Mouse (Mus musculus): ENCODE results near the gene Aatf.
A peak's percentile ranks its signal among the peaks of the same experiment; 100 is the strongest.

The Aatf gene

DNA sequence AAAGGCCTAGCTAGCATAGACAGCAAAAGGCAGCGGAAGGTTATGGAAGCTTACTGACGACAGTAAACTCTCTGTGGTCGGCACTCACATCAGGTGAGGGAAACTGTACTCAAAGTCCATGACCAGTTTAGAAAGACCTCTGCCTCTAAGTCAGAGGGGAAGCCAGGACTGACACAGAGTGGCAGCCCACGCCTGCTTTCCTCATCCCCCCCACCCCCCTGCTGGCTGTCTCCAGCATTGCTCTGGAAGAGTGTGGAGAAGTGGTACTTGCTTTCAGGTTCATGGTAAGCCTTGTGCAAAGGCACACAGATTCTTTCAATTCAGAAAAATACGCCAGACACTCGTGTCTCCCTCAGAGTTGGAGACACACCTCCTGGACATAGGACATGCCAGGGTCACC is 78.4 kb downstream of the Aatf start:
- DNase-seq (ENCODE audit: low read depth): peak; percentile 34

DNA sequence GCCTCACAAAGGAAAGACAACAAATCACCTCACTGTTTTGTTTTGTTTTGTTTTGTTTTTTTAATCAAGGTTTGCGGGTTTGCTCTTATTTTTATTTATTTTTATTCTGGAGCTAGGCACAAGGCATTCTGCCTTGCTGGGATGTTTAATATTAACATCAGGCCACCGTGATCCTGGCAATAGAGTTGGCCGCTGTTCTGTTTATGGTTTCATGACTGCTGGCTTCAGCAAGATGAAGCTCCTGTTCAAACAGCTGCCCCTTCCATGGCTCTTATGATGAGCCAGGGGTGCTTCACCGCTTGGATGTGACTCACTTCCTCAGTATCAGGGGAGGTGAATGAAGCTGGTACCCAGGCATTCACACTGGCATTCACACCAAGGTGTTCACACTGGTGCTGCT is 83.0 kb downstream of the Aatf start:
- DNase-seq (ENCODE audit: low read depth): no peak

DNA sequence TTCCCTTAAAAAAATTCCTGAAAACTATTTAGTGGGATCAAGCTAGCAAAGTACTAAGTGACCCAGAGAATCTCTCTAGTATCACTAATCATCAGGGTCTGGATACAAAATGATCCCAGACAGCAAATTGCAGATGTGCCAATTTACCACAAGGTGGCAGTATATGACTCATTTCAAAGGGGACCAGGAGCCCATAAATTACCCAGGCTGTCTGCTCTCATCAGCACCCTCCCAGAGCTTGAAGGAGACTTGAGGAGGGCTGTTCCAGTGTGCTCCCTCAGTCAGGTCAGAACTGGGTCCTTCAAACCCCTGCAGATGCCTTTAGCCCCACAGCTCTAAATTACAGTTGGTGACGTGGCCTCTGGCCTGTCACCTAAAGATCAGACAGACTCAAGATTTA is 83.7 kb downstream of the Aatf start:
- DNase-seq (ENCODE audit: low read depth): peak; percentile 80

DNA sequence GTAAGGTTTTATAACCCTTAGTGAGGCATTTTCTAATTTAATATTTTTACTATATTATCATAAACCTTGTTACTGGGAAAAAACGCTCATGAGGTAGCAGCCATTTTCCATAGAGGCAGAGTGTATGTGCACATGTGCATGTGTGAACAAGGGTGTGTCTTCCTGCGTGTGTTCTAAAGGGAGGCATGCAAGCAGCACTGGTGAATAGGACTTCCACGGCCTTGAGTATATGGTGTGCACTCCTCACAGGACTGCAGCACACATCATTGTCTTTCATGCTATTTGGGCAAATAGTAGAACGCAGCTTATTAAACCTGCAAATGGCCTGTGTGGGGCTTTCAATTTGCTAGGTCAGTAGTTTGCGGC is 86.7 kb downstream of the Aatf start:
- DNase-seq (ENCODE audit: low read depth): no peak

DNA sequence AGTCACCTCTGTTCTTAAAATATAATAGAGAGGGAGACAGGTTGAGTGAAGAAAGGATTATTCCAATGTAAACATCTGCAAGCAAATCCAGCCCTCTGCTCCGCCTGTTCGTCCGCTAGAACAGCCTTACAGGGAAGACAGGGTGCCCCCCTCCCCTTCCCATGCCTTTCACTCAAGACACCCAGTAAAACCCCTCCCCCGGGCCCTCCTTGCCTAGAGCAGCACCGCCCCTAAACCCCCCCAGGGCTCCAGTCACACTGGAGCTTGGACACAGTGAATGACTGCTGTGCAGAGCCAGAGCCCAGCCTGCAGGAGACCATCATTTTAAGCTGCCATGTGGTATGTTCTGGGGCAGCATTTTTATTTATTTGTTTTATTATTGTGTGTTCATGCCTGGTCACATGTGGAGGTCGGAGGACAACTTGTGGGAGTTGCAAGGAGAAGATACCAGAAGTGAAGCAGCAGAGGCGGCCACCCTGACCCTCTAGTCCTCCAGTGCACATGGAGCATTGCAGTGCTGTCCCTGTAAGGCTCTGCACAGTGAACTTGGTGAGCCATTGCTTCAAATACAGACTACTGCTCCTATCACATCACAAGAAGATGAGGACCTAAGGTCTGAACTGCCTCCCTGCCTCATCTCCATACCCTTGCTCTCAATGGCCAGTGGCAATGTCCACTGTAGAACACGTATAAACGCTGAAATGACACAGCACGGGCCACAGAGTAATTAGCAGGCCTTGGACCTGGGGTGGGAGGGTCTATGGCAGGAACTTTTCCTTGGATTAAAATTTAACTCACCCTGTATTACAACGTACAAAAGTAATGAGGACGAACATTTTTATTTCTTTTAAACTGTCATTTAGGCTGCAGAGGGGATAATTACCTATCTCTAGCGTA is 87.3 kb downstream of the Aatf start:
- no peak for DNase-seq (ENCODE audit: low read depth)

DNA sequence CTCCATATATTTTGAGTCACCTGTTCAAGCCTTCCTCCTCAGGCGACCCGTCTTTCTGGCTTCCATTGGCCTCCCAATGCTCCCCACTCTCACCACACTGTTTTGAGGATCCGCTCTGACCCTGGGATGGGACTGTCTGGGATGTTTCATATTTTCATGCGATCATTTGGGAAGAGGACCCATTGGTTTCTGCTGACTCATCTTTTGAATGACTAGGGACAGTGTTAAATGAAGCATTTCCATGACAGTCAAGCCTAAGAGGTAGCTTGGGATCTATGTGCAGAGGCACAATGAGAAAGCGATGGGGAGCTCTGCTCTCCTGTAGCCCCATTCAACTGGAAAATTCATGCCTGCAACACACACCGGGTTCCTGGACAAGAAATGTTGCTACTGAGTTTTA is 92.5 kb downstream of the Aatf start:
- DNase-seq (ENCODE audit: low read depth): no peak

DNA sequence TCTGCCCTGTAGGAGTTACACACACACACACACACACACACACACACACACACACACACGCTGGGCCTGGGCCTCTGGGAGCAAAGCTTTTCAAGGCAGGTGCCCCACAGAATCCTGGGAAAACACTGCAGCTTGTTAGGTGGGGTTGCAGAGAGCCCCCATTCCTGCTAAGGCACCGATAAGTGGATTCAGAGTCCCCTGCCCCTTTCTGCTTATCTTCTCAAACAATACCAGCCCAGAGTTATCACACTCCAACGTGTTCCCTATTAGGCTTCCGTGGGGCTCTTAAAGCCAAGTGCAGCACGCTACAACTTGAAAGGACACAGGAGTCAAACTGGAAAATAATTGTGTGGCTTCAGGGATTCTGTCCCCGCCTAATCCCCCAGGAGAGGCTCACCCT is 100.2 kb downstream of the Aatf start:
- no peak for DNase-seq (ENCODE audit: low read depth)

DNA sequence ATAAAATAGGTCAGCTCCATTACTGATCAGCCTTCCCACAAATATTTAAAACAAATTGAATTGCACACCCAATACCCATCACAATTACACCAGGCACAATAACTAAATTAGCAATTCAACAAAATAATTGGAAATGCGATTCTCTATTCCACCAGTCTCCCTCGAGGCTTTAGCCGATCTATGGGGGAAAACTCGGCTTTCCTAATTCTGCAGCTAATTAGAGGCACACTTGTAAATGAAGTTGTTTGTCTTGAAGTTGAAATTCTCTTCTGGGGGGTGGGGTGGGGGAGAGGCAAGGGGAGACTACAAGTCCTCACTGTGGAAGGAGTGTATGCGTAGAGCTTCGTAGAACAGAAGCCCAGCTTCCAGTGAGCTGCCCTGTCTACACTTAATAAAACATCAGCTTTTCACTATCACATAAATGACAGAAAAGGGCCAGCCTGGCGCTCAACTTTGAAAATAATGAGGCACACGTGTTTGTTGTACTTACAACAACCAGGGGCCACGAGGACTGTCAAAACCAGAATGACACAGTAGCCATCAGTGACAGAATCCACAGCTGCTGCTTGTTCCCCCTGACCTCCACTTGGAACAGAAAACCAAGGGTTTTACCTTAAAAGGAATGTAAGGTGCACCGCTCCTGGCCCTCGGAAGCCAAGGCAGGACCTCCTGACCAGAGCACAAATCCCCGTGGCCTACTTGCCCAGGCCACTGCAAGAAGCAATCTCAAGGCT is 101.0 kb downstream of the Aatf start:
- no peak for DNase-seq (ENCODE audit: low read depth)

DNA sequence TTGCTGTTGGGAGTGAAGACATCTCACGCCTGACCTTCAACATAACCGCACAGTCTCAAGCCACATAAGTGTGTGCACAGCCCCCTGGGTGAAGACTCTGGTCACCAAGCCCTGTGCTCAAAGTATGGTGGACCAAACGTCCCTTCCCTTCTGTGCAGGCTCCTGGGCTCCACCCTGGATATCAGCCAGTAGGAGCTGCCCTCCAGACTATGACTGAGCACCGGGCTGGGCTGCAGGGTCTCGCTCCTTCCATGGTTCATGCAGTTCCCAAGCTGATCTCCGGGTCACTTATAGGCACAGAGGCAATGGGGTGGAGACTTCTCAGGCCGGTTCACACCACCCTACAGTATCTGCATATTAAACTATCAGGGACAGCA is 101.7 kb downstream of the Aatf start:
- no peak for DNase-seq (ENCODE audit: low read depth)

DNA sequence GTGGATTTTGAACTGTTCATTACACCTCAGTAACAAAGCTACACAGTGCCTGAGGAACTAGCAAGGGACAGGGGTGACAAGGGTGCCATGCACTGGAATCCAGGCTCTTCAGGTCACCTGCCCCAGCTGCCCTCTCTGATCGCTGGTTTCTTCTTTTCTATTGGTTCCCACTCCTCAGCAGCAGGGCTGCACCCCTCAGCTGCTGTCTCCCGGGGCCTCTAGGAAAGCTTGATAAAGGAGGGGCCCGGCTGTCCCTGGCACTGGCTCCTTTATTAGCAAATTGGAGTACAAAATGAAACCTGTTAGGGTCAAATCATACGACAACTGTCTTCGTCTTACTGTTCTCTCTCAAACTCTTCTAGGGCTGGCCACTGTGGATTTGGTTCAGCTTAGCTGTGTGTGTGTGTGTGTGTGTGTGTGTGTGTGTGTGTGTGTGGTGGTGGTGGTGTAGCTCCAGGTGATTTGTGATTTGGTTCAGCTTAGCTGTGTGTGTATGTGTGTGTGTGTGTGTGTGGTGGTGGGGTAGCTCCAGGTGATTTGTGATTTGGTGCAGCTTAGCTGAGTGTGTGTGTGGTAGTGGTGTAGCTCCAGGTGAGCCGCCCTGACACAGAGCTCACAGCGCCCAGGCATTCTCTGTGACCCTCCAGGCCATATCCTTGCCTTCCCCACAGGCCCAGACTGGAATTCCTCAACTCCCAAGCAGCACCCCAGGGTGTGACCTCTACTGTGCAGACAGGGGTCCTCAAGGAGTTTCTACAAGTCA is 102.3 kb downstream of the Aatf start:
- no peak for DNase-seq (ENCODE audit: low read depth)

DNA sequence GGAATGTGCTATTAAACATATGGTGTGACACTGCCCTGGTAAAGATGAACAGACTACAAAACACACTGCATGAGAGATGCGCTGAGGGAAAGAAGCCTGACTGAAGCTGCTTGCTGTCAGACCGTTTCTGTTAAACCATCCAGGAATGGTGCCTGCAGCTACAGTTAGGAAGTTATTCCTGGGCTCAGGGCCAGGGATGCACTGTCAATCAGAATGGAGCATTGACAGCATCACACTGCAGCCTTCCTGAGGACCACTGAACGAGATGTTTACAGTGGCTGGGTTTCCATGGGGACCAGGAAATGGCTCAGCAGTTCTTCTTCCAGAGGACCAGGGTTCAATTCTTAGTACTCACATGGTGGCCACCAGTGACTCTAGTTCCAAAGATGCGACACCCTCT is 102.9 kb downstream of the Aatf start:
- peak; percentile 40 for DNase-seq (ENCODE audit: low read depth)

DNA sequence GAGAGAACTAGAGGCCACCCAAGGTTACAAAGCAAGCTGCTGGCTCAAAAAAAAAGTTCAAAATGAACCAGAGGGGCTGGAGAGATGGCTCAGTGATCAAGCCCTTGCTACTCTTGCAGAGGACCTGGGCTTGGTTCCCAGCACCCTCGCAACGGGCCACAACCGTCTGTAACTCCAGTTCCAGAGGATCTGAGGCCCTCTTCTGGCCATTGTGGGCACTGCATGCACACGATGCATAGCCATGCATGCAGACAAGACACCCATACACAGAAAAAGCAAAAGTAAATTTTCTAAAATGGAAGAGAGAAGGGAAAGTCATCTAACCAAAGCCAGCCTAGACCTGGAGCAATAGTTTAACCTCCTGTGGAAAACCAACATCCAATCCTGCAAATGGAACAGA is 106.6 kb downstream of the Aatf start:
- DNase-seq (ENCODE audit: low read depth): no peak

DNA sequence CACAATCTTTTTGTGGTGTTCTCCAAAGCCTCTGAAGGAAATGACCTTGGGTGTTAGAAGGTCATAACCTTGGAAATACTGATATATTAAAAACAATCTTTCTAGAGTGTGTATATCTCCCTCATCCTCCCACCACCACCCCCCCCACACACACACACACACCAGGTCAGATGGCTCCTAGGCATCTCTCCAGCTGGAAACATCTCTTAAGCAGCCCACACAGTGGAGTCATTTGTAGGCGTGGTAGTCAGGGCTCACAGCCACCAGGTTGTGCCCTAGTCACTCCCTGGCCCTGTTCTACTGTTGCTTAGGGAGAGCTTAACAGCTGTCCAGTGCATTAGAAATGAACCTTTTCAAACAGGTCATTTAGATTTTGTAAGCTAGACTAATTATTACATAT is 118.3 kb downstream of the Aatf start:
- peak; percentile 57 for DNase-seq (ENCODE audit: low read depth)

DNA sequence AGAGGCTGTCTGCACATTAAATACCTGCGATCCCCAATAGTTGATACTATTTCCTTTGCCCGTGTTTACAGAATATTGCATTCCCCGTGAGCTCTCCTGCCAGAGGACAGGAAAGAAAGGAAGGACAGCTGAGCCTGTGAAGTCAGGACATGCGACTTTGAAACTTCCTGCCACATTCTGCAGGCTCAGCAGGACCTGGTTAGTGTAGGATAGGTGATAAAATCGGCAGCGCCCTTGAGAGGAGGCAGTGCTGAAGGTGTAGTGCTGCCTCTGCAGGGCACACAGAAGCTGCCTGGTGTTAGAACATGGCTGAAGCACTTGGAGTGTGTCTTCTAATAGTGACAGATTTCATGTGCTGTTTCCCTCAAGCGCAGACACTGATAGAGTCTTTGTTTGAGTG is 119.8 kb downstream of the Aatf start:
- DNase-seq (ENCODE audit: low read depth): no peak

DNA sequence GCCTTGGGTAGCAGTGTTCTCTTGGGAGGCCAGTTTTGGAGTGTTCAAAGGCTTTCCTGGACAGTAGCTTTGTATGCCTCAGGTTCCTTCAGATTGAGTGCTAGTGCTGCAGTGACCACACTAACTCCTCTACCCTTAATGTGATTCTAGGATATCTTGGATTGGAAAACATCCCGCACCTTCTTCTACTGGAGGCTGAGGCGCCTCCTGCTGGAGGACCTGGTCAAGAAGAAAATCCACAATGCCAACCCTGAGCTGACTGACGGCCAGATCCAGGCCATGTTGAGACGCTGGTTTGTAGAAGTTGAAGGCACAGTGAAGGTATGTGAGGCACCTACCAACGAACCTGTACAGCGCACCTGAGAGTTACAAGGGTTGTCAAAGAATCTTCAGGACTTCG is 121.3 kb downstream of the Aatf start:
- peak; percentile 31 for DNase-seq (ENCODE audit: low read depth)

DNA sequence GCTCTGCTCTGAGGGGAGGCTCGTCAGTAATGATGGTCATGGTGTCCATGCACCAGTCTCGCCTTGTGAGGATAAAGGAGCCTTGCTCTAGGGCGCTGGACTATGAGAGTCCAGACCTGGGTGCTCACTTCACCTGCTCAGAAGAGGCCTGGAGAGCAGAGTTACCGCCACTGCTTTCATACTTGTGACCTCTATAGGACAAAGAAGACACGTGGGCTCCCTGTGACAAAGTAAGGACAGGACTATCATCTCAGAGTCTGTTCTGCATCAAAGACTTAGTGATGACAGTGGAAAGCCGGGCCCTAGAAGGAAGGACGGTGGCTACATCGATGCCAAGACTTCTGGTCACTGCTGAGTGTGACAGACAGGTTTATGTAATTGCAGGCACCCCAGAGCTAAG is 122.2 kb downstream of the Aatf start:
- DNase-seq (ENCODE audit: low read depth): no peak

DNA sequence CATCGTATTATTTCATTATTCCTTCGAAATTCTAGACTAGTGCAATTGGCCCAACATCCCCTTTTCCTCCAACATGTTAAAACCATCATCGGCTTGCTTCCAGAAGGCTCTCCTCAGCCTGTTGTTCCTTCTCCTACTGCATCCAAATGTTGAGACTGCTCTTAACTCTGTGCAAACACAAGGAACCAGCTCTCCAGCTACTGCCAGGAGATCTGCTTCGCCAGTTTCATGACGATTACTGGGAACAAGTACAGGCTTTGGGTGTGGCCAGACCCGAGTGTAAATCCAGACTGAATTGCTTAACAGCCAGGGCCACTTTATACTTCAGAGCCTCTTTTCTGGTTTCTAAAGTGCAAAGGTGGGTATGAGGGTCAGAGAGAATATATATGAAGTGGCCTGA is 124.0 kb downstream of the Aatf start:
- DNase-seq (ENCODE audit: low read depth): no peak

DNA sequence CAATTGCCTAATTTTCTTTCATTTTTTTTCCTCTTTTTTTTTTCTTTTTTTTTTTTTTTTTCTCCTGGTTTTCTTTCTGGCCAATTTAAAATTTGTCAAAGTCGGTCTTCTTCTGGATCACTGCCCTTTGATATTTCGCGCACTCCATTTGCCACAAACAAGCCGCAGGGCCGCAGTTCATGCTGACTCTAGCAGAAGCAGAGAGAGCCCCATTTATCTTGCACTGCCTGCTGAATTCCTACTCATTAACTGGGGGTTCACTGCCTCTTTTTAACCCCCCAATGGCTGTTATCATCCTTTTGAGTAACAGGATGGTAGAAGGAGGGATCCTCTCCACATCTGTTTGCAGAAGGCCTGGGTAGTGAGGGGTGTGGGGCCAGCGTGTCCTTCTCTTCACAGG is 129.4 kb downstream of the Aatf start:
- no peak for DNase-seq (ENCODE audit: low read depth)

DNA sequence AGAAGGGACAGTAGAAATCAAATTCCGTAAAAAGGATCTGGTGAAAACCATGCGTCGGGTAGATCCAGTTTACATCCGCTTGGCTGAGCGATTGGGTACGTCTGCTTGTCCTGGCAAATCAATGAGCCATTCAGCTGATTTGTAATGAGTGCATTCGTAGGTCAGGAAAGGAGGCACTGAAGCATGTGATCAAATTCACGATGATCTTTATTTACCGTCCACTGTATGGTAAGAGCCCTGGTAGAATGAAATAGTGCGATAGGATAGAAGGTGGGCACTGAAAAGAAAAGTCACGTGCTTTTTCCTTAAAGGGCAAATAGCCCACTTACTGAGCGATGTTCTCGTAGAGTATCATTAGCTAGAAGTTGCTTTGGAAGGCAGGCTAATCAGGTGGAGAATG is 130.9 kb downstream of the Aatf start:
- DNase-seq (ENCODE audit: low read depth): no peak

DNA sequence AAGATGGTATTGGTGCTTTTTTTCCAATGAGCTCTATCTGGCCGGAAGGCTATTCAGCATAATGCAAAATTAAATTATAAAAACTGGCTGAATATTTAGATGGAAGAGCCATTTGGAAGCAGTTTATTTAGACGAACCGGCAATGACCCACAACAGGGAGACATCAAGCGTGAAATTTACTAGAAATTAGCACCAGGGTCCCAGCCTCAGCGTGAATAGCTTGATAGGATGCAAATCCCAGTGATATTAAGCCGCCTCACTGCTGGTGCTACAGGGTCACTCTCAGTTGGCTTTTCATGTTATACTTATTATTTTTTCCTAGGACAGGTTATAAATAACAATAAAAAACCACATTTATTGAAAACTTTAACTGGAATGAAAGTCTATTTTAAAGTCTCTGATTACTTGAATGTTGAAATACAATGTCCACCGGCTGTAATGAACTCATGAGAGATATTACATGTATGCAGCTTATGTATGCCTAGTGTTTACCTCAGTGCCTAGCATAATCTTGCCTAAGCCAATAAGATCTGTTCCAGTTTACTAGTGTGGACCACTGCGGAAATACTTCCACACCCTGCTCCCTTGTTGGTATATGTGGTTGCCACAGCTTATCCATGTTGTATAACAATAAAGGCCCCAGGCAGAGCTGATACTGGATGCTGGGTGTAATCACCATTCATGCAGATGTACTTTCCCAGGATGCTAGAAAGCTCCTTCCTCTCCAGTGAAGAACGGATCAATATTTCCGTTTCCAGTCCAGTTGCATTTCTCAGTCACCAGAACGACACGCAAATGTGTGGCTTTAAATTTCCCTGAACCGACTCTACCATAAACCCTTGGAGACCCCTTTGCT is 136.6 kb downstream of the Aatf start:
- DNase-seq (ENCODE audit: low read depth): no peak

DNA sequence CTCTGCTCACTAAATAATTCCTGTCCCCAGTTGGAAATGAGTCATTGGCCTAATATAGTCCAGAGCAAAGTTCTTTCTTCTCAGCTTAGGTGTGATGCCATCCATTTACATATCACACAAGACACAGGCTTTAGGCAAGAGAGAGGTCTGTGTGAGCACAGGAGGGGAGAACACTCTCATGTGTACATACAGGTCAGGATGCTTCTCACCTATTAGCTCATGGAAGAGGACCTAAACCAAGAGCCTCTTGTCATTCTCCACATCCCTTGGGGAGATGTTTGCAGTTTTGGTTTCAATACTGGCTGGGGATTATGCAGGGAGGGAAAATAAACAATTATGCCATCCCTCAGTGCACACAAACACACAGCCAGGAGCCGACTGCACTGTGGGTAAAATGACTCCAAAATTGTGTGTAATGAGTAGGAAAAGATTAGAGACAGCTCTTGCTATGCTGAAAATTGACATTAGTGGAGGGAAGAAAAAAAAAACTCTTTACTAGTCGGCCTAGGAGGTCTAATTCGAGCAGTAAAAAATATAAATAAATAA is 137.3 kb downstream of the Aatf start:
- no peak for DNase-seq (ENCODE audit: low read depth)

DNA sequence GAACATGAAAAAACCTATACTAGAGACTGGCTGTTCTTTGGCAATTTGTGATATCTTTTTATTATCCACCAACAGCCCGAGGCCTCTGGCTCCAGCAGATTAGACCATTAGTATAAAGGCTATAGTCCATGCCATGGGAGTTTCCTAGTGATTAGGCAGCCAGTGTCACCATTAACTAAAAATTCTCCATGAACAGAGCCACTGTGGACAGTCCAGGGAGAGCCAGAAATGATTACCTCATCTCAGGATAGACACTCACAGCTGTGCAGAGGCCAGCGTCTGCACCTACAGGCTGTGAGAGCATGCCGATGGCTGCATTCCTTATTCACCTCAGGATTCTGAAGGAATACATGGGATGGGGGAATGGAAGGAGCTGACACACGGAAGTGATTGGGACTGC is 140.2 kb downstream of the Aatf start:
- no peak for DNase-seq (ENCODE audit: low read depth)

Data from NIH3T3 (cell line).